Mouse (Mus musculus): Measurements from ENCODE around the gene Tpgs1.
"Not testable (repeated sequence)": the region's sequence is repeated elsewhere in the genome, so short reads cannot be mapped to it uniquely, and the experiment has no call there.

Gene Tpgs1

GRCm38 (mm10) chr10:79691986-79692548 is 22.9 kb downstream of the Tpgs1 start:
- DNase-seq (ENCODE audit: low spot score) = no peak

GRCm38 (mm10) chr10:79693580-79694378 is 24.6 kb downstream of the Tpgs1 start:
- DNase-seq (ENCODE audit: low spot score) = no peak

- no peak for DNase-seq (ENCODE audit: low spot score)
Observed at GRCm38 (mm10) chr10:79694379-79694655, 25.1 kb downstream of the Tpgs1 start.

- no peak for DNase-seq (ENCODE audit: low spot score)
Observed at GRCm38 (mm10) chr10:79695231-79696128, 26.3 kb downstream of the Tpgs1 start.

GRCm38 (mm10) chr10:79696129-79696651 is 27.0 kb downstream of the Tpgs1 start:
- DNase-seq (ENCODE audit: low spot score) = no peak

GRCm38 (mm10) chr10:79697916-79698315 is 28.7 kb downstream of the Tpgs1 start:
- no peak for DNase-seq (ENCODE audit: low spot score)

- no peak for DNase-seq (ENCODE audit: low spot score)
Observed at GRCm38 (mm10) chr10:79698459-79698858, 29.3 kb downstream of the Tpgs1 start.

- no peak for DNase-seq (ENCODE audit: low spot score)
Observed at GRCm38 (mm10) chr10:79700676-79701075, 31.5 kb downstream of the Tpgs1 start.

- no peak for DNase-seq (ENCODE audit: low spot score)
Observed at GRCm38 (mm10) chr10:79701443-79702129, 32.4 kb downstream of the Tpgs1 start.

- not testable (repeated sequence) for DNase-seq (ENCODE audit: low spot score)
Observed at GRCm38 (mm10) chr10:79702970-79703369, 33.8 kb downstream of the Tpgs1 start.

GRCm38 (mm10) chr10:79703541-79703940 is 34.4 kb downstream of the Tpgs1 start:
- no peak for DNase-seq (ENCODE audit: low spot score)

GRCm38 (mm10) chr10:79704065-79704969 is 35.1 kb downstream of the Tpgs1 start, which contains the start of gene Bsg:
Bsg (plus strand) TSS chr10:79704491.
- peak; percentile 92 for DNase-seq (ENCODE audit: low spot score)

- no peak for DNase-seq (ENCODE audit: low spot score)
Observed at GRCm38 (mm10) chr10:79704970-79705360, 35.8 kb downstream of the Tpgs1 start.

- DNase-seq (ENCODE audit: low spot score) = no peak
Observed at GRCm38 (mm10) chr10:79705951-79706350, 36.8 kb downstream of the Tpgs1 start.

GRCm38 (mm10) chr10:79706406-79707094 is 37.4 kb downstream of the Tpgs1 start:
- no peak for DNase-seq (ENCODE audit: low spot score)

GRCm38 (mm10) chr10:79707162-79707561 is 38.0 kb downstream of the Tpgs1 start:
- no peak for DNase-seq (ENCODE audit: low spot score)

GRCm38 (mm10) chr10:79707759-79708158 is 38.6 kb downstream of the Tpgs1 start:
- no peak for DNase-seq (ENCODE audit: low spot score)

- no peak for DNase-seq (ENCODE audit: low spot score)
Observed at GRCm38 (mm10) chr10:79708668-79709067, 39.5 kb downstream of the Tpgs1 start.

- DNase-seq (ENCODE audit: low spot score) = no peak
Observed at GRCm38 (mm10) chr10:79709307-79709706, 40.1 kb downstream of the Tpgs1 start.

GRCm38 (mm10) chr10:79712029-79712428 is 42.9 kb downstream of the Tpgs1 start:
- no peak for DNase-seq (ENCODE audit: low spot score)

Data from urinary bladder, postnatal 10 days (tissue).